Mouse (Mus musculus) lung, postnatal 0 days (tissue): ENCODE data around the gene Lamc3.

ENCODE experiments used
- CTCF ChIP-seq: IDR thresholded peaks from 2 replicates; pipeline ENCODE4 v1.5.1; 2016; ENCODE audit warnings: antibody characterized with exemption, mild to moderate bottlenecking
- EP300 ChIP-seq: IDR thresholded peaks from 2 replicates; pipeline ENCODE4 v1.6.1; 2016; ENCODE audit warnings: antibody characterized with exemption, mild to moderate bottlenecking, control low read depth

GRCm38 (mm10) chr2:31974141-31974808 lies 87.2 kb downstream of the Lamc3 start, which contains the start of gene Nup214:
- no peak for TF ChIP-seq EP300
- no peak for TF ChIP-seq CTCF
